Mouse (Mus musculus) liver (tissue): Measurements from ENCODE around the gene Cenpj.

Source experiments
- DNase-seq: peaks from one replicate; pipeline ENCODE4 v3.0.0-alpha.2; 2020; ENCODE audit warnings: mixed read lengths

Gene Cenpj

GRCm38 (mm10) chr14:56544946-56545345 is 30.3 kb downstream of the Cenpj start:
- no peak for DNase-seq

GRCm38 (mm10) chr14:56530788-56531187 is 44.4 kb downstream of the Cenpj start:
- no peak for DNase-seq

GRCm38 (mm10) chr14:56514775-56515174 is 60.5 kb downstream of the Cenpj start:
- no peak for DNase-seq

GRCm38 (mm10) chr14:56512084-56512483 is 63.1 kb downstream of the Cenpj start:
- DNase-seq, result peak; percentile 22

- no peak for DNase-seq
These were observed 68.5 kb downstream of the Cenpj start for GRCm38 (mm10) chr14:56506743-56507142.

GRCm38 (mm10) chr14:56502407-56502806 is 72.8 kb downstream of the Cenpj start:
- no peak for DNase-seq

- no peak for DNase-seq
These were observed 85.4 kb downstream of the Cenpj start for GRCm38 (mm10) chr14:56489806-56490205.
